Mouse (Mus musculus): ENCODE results near the gene RPS10-NUDT3.

The RPS10-NUDT3 gene

DNA sequence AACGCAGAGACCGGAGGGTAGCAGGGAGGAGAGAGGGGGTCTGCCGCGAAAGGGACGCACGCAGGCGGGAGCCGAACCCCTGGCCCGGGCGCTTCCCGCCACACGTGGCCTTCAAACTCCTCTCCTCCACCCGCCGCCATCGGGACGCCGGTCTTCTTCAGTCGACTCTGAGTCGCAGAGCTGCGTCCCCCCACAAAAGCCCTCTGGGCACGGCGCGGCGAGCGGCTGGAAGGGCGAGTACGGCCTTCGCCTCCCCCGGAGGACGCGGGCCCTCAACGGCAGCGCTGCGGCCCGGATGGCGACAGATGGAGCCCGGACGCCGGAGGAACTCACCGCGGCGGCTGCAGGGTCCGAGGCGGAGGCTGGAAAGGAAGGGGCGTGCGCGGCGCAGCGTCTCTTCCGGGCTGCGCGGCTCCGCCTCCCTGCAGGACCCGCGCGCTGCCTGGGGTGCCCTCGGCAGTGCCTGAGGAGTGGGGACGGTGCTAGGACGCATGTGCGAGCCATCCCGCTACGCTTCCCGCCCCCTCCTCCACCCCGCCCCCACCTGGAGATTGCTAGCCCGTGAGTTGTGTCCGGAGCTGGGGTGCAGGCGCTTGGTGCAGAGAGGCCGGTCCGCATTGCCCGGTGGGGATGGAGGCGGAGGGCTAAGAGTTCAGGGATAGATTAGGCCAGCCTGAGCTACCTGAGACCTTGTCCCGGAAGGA lies at the start of gene RPS10-NUDT3:
Gene RPS10-NUDT3 (minus strand): TSS at position 352 of the 704 bp plus-strand sequence.
- peak; percentile 95 for DNase-seq (ENCODE audit: low read depth, low spot score)

GRCm38 (mm10) chr17:27678924-27679813 lies 44.1 kb upstream of the RPS10-NUDT3 start:
- DNase-seq (ENCODE audit: low read depth, low spot score), result peak; percentile 52

DNA sequence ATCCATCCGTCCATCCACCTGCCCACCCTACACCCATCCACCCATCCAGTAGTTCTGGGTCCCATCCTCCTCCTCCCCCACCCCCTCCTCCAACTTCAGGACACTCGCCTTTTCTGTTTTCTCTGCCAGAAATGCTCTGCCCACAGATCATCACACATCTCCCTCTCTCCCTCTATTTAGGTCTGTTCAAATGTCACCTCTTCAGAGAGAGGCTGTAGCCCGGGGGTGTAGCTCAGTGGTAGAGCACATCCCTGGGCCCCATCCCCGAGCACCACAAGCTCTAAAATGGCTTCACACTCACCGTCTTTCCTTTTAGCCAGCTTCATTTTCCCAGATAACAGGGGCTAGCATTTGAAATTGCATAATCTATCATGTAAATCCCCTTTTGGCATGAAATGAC lies 42.7 kb upstream of the RPS10-NUDT3 start:
- DNase-seq (ENCODE audit: low read depth, low spot score), result no peak

- DNase-seq (ENCODE audit: low read depth, low spot score), result no peak
Observed at GRCm38 (mm10) chr17:27676270-27676669, 41.2 kb upstream of the RPS10-NUDT3 start.

GRCm38 (mm10) chr17:27675453-27675852 lies 40.4 kb upstream of the RPS10-NUDT3 start:
- DNase-seq (ENCODE audit: low read depth, low spot score), result no peak

DNA sequence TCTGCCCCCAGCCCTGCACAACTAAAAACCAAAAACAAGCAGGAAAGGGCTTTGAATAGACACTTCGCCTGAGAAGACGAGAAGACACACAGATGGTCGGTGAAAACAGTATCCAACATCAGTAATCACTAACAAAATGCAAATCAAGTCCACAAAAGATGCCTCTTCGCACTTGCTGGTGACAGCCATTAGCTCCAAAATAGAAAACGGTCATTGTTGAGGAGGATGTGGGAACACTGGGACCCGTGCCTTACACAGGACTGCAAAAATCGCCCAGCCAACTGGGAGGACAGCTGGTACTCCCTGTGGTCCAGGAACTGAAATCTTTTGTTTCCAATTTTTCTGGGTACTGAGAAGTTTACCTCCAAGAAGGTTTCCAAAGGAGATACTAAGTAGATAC lies 38.9 kb upstream of the RPS10-NUDT3 start:
- DNase-seq (ENCODE audit: low read depth, low spot score), result no peak

DNA sequence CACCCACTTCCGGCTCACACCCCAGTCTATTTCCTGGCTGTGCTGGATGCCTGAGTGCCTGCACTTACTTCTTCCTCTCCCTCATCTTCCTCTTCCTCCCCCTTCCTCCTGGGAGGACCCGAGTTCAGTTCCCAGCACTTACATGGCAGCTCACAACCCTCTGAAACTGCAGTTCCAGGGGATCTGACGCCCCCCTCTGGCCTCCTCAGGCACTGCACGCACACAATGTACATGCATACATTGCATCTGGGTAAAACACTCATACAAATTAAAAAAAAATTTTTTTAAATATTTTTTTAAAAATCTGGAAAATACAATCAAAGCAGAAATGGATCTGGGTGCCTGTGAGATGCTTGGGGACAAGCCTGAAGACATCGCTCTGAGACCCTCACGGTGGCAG lies 36.7 kb upstream of the RPS10-NUDT3 start:
- no peak for DNase-seq (ENCODE audit: low read depth, low spot score)

- DNase-seq (ENCODE audit: low read depth, low spot score), result no peak
Observed at GRCm38 (mm10) chr17:27658767-27659166, 23.7 kb upstream of the RPS10-NUDT3 start.

GRCm38 (mm10) chr17:27657123-27657522 lies 22.1 kb upstream of the RPS10-NUDT3 start:
- DNase-seq (ENCODE audit: low read depth, low spot score), result no peak

GRCm38 (mm10) chr17:27656414-27656813 lies 21.4 kb upstream of the RPS10-NUDT3 start:
- DNase-seq (ENCODE audit: low read depth, low spot score), result no peak

- DNase-seq (ENCODE audit: low read depth, low spot score), result peak; percentile 61
Observed at GRCm38 (mm10) chr17:27656011-27656399, 21.0 kb upstream of the RPS10-NUDT3 start.

- DNase-seq (ENCODE audit: low read depth, low spot score), result peak; percentile 62
Observed at GRCm38 (mm10) chr17:27655089-27656010, 20.3 kb upstream of the RPS10-NUDT3 start, which contains the start of gene Pacsin1. Gene Pacsin1 (plus strand): TSS chr17:27655509.

- DNase-seq (ENCODE audit: low read depth, low spot score), result no peak
Observed at GRCm38 (mm10) chr17:27653253-27653959, 18.4 kb upstream of the RPS10-NUDT3 start.

GRCm38 (mm10) chr17:27652046-27652790 lies 17.2 kb upstream of the RPS10-NUDT3 start:
- no peak for DNase-seq (ENCODE audit: low read depth, low spot score)

- no peak for DNase-seq (ENCODE audit: low read depth, low spot score)
Observed at GRCm38 (mm10) chr17:27650586-27650985, 15.6 kb upstream of the RPS10-NUDT3 start.

DNA sequence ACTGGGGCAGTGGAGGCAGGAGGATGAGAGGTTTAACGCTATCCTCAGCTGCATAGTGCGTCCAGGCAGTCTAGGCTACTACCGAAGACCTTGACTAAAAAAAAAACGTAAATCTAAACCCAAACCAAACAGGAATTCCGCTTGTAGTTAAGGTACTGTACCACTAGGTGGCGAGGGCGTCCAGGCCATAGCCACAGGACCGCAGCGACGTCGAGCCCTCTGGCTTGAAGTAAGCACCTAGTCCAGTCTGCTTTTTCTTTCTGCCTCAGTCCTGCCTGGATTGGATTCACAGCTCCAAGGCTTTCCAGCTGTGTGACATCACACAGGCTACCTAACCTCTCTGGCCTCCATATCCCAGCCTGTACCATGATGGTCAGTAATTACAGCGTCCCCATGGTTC lies 15.1 kb upstream of the RPS10-NUDT3 start:
- peak; percentile 85 for DNase-seq (ENCODE audit: low read depth, low spot score)

DNA sequence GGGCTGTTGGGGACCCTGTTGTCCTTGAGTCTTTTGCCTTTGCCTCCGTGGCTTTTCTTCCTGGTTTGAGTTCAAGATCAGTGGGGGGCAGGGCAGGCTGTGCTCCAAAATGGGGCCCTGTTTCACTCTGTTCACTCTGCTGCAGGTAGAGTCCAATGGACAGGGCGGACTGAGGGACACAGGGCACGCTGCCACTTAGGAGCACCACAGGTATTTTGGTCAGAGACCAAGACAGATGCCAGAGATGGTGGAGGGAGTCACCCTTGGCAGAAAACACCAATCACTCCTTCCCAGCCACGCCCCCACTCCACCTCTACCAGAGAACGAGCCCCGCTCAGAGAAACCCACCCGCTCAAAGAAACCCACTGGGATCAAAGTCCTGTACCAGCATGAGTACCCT lies 10.8 kb upstream of the RPS10-NUDT3 start:
- no peak for DNase-seq (ENCODE audit: low read depth, low spot score)

DNA sequence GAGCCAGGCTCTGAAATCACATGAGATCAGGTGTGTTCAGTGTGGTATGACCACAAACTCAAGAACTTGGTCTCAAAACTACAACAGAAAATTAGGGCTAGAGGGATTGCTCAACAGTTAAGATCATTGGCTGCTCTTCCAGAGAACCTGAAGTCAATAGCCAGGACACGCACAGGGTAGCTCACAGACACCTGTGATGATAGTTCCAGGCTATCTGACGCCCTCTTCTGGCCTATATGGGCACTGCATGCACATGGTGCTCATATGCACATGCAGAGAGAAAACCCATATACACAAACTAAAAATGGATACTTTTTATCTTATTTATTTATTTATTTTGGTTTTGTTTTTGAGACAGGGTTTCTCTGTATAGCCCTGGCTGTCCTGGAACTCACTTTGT lies 9.6 kb upstream of the RPS10-NUDT3 start:
- no peak for DNase-seq (ENCODE audit: low read depth, low spot score)

- DNase-seq (ENCODE audit: low read depth, low spot score), result no peak
Observed at GRCm38 (mm10) chr17:27643756-27644155, 8.7 kb upstream of the RPS10-NUDT3 start.

DNA sequence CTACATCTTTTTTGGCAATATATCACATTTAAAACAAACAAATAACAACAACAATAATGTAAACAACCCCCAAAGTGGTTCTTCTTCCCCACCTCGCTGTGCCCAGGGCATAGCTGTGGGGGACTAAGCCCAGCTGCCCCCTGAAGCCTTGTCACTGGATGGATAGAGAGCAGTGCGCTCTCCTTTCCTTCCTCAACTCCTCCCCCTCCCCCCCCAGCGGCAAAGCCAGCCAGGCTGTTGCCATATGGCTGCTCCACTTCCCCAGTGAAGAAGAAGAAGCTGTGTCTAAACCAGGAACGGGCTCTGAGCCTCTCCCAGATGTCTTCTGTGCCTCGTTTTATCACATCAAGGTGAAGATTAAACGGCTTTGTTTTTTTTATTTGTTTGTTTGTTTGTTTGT lies 8.1 kb upstream of the RPS10-NUDT3 start:
- no peak for DNase-seq (ENCODE audit: low read depth, low spot score)

Measured in mesoderm, embryonic 11.5 days (tissue).